Mouse (Mus musculus) hindbrain, embryonic 13.5 days (tissue): ENCODE results near the gene Thoc2. TPM values are rescaled to one million over a fixed set of nuclear protein-coding genes. Genes with fewer than 3 reads are reported as not detected.
"Not testable (repeated sequence)": the region's sequence is repeated elsewhere in the genome, so short reads cannot be mapped to it uniquely, and the experiment has no call there.

Source experiments
- ATAC-seq: fragments of 200-750 bp; cut with Nextera tagmentation; 2 replicates; pipeline ENCODE4 v1.8.0; 2017; ENCODE audit warnings: moderate TSS enrichment; ENCODE audit not compliant: low FRiP score
- H3K27ac ChIP-seq: fragments of 300-500 bp; sonication (generic); 2 replicates; pipeline ENCODE4 v1.5.1; 2015; ENCODE audit warnings: inconsistent platforms, mild to moderate bottlenecking, moderate library complexity
- H3K27me3 ChIP-seq: fragments of 300-500 bp; sonication (generic); 2 replicates; pipeline ENCODE4 v1.6.1; 2015; ENCODE audit warnings: mild to moderate bottlenecking, inconsistent platforms
- H3K36me3 ChIP-seq: fragments of 300-500 bp; sonication (generic); 2 replicates; pipeline ENCODE4 v1.6.1; 2015; ENCODE audit warnings: mild to moderate bottlenecking, inconsistent platforms
- H3K4me1 ChIP-seq: fragments of 300-500 bp; sonication (generic); replicated peaks from 2 replicates; pipeline ENCODE4 v1.6.1; 2015; ENCODE audit warnings: inconsistent platforms
- H3K4me2 ChIP-seq: fragments of 300-500 bp; sonication (generic); 2 replicates; pipeline ENCODE4 v1.6.1; 2015; ENCODE audit warnings: inconsistent platforms, mild to moderate bottlenecking, moderate library complexity
- H3K4me3 ChIP-seq: fragments of 300-500 bp; sonication (generic); 2 replicates; pipeline ENCODE4 v1.5.1; 2015; ENCODE audit warnings: mild to moderate bottlenecking, inconsistent platforms
- H3K9ac ChIP-seq: fragments of 300-500 bp; sonication (generic); 2 replicates; pipeline ENCODE4 v1.6.1; 2015; ENCODE audit warnings: mild to moderate bottlenecking, inconsistent platforms
- H3K9me3 ChIP-seq: fragments of 300-500 bp; sonication (generic); 2 replicates; pipeline ENCODE4 v1.6.1; 2016; ENCODE audit warnings: inconsistent platforms
- WGBS: fragments of 180-500 bp; shearing (Covaris S2); methylation state at CpG from one replicate; pipeline ENCODE4 v1.1.7; 2015; 5-methylcytosine and 5-hydroxymethylcytosine counted together
- polyA plus RNA-seq: library from polyadenylated mRNA; unstranded; fragments of >200 nt; fragmentation: Nextera tagmentation; extraction: Ambion mirVana; gene quantifications from 2 replicates; pipeline ENCODE4 v1.2.1, GENCODE M21; 2015

Thoc2 gene
- 92.7 and 96.1 TPM in 2 replicates for polyA plus RNA-seq

DNA sequence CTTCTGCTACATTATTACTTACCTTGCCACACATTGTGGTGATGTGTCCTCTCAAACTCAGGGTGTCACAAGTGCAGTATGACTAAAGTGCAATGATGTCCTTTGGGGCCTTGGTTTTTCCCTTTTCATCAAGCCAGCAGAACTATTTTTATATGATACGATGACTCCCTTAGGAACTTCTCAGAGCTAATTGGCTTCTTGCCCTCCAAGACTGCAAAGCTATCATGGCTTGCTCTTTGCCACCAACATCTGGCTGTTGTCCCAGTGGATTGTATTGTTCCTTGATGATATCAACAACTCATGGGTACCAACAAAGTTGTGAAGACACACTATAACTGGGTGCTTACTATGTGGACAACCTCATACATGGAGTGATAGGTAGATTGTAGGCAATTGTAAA lies at the start of gene Thoc2:
TSS of gene Thoc2 (minus strand) at position 101 of the 400 bp plus-strand sequence.
- Histone ChIP-seq H3K36me3 (no peaks in the 10 kb centered on the region), H3K27ac (no peak within 1 kb of the TSS), H3K27me3 (no peaks in the 10 kb centered on the region), H3K4me3 (no peak within 1 kb of the TSS), H3K4me1 (no peaks in the 10 kb centered on the region), H3K9ac (no peak within 1 kb of the TSS), H3K9me3 (no peaks in the 10 kb centered on the region), H3K4me2 (no peak within 1 kb of the TSS)
- no peak for ATAC-seq
- WGBS = 100% methylated on average over 1 of the region's 1 CpGs

DNA sequence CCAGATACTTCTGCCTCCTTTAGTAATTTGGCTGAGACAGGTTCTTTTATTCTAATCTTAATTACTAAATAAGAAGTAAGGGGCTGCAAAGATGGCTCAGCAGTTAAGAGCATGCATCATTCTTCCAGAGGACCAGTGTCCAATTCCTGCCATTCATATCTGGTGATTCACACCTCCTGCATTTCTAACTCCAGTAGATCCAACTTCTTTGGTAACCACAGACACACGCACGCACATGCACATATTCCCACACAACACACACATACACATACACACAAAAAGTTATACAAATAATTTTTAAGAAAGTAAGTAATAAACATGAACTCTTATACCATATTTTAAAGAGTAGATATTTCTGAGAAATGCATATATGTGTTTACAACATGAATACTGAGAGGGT lies 49.6 kb upstream of the Thoc2 start:
- no peaks in the 10 kb centered on the region for H3K27me3 ChIP-seq
- no peak for ATAC-seq
- H3K4me2 ChIP-seq = no peak overlapping the region
- H3K4me1 ChIP-seq = no peaks in the 10 kb centered on the region
- no peaks in the 10 kb centered on the region for H3K36me3 ChIP-seq
- no peaks in the 10 kb centered on the region for H3K9me3 ChIP-seq
- no peak overlapping the region for H3K27ac ChIP-seq
- no peak overlapping the region for H3K9ac ChIP-seq
- 89% methylated on average over 2 of the region's 2 CpGs for WGBS
- no peak overlapping the region for H3K4me3 ChIP-seq

DNA sequence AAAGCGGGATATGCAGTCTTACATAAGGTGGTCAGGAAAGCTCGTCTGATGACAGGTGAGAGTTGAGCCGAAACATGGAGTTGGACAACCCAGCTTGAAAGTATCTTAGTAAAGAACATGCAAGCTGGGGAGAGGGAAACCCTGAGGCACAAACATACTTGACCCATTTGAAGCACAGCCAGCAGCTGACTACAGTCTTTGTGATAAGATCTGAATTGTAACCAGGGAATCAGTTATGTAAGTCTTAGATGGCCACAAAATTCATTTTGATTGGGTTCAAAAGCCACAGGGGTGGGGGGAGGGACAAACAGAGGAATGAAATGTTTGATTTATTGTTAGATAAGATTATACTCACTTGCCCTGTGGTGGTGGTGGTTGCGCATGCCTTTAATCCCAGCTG lies 48.9 kb upstream of the Thoc2 start:
- Histone ChIP-seq H3K36me3 (no peaks in the 10 kb centered on the region), H3K9me3 (no peaks in the 10 kb centered on the region), H3K27ac (no peak overlapping the region), H3K27me3 (no peaks in the 10 kb centered on the region), H3K4me1 (no peaks in the 10 kb centered on the region), H3K9ac (no peak overlapping the region), H3K4me2 (no peak overlapping the region), H3K4me3 (no peak overlapping the region)
- no peak for ATAC-seq
- 88% methylated on average over 4 of the region's 4 CpGs for WGBS

DNA sequence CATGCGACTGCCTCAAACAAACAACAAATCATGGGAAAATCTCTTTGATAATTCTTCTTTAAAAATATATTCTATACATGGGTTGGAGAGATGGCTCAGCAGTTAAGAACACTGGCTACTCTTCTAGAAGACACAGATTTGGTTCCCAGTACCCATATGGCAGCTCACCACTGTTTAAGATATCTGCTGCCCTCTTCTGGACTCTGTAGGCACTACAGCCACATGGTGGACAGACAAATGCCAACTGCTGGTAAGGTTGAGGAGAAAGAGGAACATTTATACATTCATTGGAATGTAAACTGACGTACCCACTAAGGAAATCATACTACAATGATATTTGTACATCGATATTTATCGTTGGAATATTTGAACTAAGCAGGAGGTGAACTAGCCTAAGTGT lies 36.7 kb upstream of the Thoc2 start:
- Histone ChIP-seq H3K27me3 (no peaks in the 10 kb centered on the region), H3K4me1 (no peaks in the 10 kb centered on the region), H3K4me3 (no peak overlapping the region), H3K36me3 (no peaks in the 10 kb centered on the region), H3K9ac (no peak overlapping the region), H3K27ac (no peak overlapping the region), H3K9me3 (no peaks in the 10 kb centered on the region), H3K4me2 (no peak overlapping the region)
- WGBS = 62% methylated on average over 4 of the region's 4 CpGs
- ATAC-seq = no peak

DNA sequence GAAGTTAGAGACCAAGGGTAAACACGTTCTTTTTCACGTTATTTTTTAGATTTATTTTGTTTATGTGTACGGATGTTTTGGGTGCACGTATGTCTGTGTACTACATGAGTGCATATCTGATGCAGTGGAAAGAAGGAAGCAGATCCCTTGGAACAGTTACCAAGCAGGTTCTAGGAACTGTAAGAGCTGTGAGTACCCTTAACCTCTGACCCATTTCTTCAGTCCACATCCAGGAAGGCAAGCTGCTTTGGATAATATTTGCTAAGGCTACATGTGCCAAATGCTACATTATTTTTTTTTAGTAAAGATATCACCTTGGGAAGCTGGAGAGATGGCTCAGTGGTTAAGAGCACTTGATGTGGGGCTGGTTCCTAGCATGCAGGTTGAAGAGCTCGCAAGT lies 21.4 kb upstream of the Thoc2 start:
- Histone ChIP-seq H3K4me1 (no peaks in the 10 kb centered on the region), H3K9me3 (no peaks in the 10 kb centered on the region), H3K9ac (no peak overlapping the region), H3K27ac (no peak overlapping the region), H3K4me2 (no peak overlapping the region), H3K27me3 (no peaks in the 10 kb centered on the region), H3K4me3 (no peak overlapping the region), H3K36me3 (no peaks in the 10 kb centered on the region)
- ATAC-seq = no peak
- 90% methylated on average over 5 of the region's 5 CpGs for WGBS

DNA sequence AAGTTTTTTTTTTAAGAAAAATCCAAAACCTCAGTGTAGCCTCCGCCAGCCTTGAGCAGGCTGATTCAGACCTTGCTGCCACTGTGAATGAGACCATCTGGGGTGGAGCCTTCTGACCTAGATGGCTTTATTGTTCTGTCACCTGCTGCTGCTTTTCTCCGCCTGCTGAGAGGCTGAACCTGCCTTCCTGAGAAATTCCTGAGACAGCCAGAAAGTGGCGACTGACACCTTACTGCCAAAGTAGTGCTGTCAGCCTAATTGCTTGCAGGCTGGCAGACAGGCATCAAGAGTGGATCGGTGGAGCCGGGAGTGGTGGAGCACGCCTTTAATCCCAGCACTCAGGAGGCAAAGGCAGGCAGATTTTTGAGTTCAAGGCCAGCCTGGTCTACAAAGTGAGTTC lies 11.3 kb upstream of the Thoc2 start:
- not testable (repeated sequence) for H3K9ac ChIP-seq, H3K4me2 ChIP-seq, H3K4me1 ChIP-seq, H3K4me3 ChIP-seq, ATAC-seq, H3K9me3 ChIP-seq, H3K36me3 ChIP-seq, H3K27me3 ChIP-seq, H3K27ac ChIP-seq
- WGBS = 65% methylated on average over 6 of the region's 6 CpGs

DNA sequence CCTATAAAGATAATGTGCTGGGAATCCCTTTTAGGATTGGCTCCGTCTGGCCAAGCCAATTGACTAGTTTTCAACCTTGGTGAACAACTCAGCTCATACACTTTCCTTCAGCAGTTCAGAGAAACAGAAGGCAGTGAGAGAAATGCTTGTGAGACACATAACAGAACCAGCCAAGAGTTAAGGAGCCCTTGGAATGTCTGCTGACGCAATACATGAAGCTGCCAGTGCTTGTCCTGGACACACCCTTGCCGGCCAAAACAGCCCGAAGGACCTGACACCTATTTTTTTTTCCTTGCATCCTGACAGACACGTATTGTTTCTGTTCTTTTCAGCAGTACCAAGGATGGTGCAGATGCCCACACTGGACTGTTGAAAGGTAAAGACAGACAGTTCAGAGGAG lies 4.2 kb upstream of the Thoc2 start:
- Histone ChIP-seq H3K36me3 (no peaks in the 10 kb centered on the region), H3K4me1 (no peaks in the 10 kb centered on the region), H3K9ac (no peak overlapping the region), H3K27ac (no peak overlapping the region), H3K27me3 (no peaks in the 10 kb centered on the region), H3K4me3 (no peak overlapping the region), H3K4me2 (no peak overlapping the region), H3K9me3 (no peaks in the 10 kb centered on the region)
- no peak for ATAC-seq
- WGBS = 85% methylated on average over 5 of the region's 5 CpGs

DNA sequence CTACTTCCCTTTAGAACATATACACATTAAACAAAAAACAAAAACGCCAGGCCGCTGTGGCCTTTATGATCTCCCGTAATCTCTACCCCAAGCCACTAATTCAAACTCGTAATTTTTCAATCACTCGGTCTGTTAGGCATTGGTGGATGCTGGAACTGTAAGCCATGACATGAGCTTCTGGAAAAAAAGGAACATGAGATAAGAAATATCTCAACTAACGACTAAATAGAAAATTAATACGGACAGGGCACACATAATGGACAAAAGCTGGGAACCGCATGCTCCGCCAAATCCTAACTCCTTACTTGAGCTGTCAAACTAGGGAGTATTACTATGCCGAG lies 8.4 kb downstream of the Thoc2 start:
- no peaks in the 10 kb centered on the region for H3K9me3 ChIP-seq
- H3K27me3 ChIP-seq = no peaks in the 10 kb centered on the region
- H3K4me1 ChIP-seq = peaks cover 11% of the 10 kb centered on the region
- peak overlapping the region; percentile 39 for H3K4me2 ChIP-seq
- no peak for ATAC-seq
- H3K4me3 ChIP-seq = peak overlapping the region; percentile 60
- 41% methylated on average over 10 of the region's 10 CpGs for WGBS
- peak overlapping the region; percentile 66; the same call in 1 of the 2 replicates for H3K27ac ChIP-seq
- no peak overlapping the region for H3K9ac ChIP-seq
- H3K36me3 ChIP-seq = no peaks in the 10 kb centered on the region

DNA sequence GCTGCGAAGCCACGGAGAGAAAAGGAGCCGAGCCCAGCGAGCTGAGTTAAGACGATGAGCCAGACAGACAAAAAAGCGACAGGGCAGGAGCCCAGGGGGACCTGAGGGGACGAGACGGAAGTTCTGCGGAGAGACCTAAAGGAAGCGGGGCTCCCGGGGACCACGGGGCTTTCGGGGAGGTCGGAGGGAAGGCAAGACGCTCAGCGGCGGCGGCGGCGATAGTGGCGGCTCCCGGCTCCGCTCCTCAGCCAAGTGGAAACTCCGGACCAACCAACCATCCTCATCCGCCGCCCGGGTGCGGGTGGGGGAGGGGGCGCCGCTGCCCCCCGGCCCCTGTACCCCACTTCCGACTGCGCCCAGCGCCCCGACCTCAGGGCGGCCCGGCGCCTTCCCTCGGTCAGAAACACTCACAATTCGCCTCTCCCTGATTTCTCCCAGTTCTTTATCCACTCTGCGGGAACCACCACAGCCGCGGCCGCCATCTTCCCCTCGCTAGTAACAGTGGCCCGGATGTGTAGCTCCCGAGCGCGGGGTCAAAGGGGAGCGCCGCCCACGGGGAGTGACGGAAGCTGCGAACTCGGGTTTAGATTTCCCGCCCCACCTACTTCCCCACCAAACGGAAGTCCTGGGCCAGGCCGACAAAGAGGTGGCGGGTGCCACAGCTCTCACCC lies 8.9 kb downstream of the Thoc2 start:
- Histone ChIP-seq H3K36me3 (no peaks in the 10 kb centered on the region), H3K27me3 (no peaks in the 10 kb centered on the region), H3K27ac (peak overlapping the region; percentile 90), H3K4me1 (peaks cover 11% of the 10 kb centered on the region), H3K4me3 (peak overlapping the region; percentile 60), H3K9me3 (no peaks in the 10 kb centered on the region), H3K9ac (peak overlapping the region; percentile 78), H3K4me2 (peak overlapping the region; percentile 64)
- 14% methylated on average over 45 of the region's 59 CpGs for WGBS
- peak; percentile 98 for ATAC-seq

DNA sequence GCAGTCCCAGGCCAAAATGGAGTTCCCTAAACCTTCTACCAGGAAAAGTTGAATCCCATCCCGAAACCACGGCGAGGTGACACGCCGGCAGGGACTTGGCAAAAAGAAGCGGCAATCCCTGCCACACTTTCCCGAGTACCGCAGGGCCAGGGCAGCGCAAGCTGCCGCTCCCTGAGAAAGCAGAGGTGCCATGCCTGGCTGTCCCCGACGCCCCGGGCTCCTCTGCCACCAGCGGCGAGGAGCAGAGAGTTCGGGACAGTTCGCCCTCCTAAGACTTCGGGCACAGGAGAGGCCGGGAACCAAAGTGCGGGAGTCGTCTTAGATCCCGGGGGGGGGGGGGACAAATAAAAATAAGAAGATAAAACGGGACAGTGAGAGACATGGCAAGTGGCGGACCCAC lies 9.5 kb downstream of the Thoc2 start:
- H3K36me3 ChIP-seq = no peaks in the 10 kb centered on the region
- H3K9ac ChIP-seq = peak overlapping the region; percentile 78
- WGBS = 32% methylated on average over 22 of the region's 24 CpGs
- no peaks in the 10 kb centered on the region for H3K9me3 ChIP-seq
- peak overlapping the region; percentile 64 for H3K4me2 ChIP-seq
- H3K4me1 ChIP-seq = peaks cover 11% of the 10 kb centered on the region
- H3K27me3 ChIP-seq = no peaks in the 10 kb centered on the region
- H3K4me3 ChIP-seq = peak overlapping the region; percentile 60
- peak overlapping the region; percentile 90 for H3K27ac ChIP-seq
- ATAC-seq = peak; percentile 25

DNA sequence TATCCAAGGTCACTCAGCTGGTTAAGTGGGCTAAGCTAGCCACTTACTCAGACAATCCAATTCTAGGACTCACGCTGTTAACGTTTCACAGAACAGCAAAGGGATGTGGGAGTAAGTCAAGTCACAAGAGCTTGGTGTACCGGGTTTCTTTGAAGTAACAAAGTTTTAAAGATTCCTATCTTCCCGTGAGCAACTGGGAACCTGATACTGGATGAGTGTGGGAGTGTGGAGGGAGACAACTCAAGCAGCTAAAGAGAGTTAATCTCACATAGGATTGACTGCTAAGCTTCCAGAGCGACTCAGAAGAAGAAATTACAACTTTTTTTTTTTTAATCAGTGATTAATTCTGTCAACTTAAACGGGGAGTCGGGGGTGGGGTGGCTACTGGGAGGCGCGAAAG lies 10.0 kb downstream of the Thoc2 start:
- no peak overlapping the region for H3K27ac ChIP-seq
- peaks cover 11% of the 10 kb centered on the region for H3K4me1 ChIP-seq
- no peaks in the 10 kb centered on the region for H3K9me3 ChIP-seq
- H3K36me3 ChIP-seq = no peaks in the 10 kb centered on the region
- ATAC-seq = no peak
- WGBS = 16% methylated on average over 9 of the region's 9 CpGs
- peak overlapping the region; percentile 64 for H3K4me2 ChIP-seq
- peak overlapping the region; percentile 60 for H3K4me3 ChIP-seq
- no peaks in the 10 kb centered on the region for H3K27me3 ChIP-seq
- H3K9ac ChIP-seq = peak overlapping the region; percentile 78

DNA sequence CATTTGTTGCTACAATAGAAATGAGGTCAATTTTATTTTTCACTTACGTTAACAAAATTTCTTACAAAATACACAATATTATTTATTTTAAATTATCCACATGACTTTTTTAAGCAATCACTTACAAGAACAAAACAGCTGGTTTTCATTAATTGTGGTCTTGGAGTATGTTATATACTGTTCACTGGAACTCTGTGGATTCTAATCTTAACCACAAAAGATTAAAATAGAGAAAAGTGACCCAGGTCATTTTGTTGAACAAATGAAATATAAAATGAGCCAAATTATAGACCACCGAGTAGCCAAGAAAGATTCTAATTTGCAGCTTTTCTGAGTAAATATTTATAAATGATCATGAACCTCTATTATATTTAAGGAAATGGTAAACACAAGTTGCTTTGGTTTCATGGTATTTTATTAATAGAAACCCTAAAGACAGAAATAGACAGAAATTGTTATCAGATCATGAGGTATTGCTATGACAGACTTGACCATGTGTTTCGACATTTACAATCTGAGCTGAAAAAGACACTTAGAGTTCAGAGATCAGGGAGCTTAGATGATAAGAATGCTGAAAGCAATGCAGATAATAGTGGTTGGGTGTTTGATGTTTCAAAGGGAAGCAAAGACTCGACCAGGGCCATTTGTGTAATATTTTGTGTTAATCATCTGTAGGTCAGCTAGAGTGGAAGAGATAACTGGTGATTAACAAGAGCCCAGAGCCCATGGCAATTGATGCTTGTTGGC lies 35.5 kb downstream of the Thoc2 start:
- H3K36me3 ChIP-seq = no peaks in the 10 kb centered on the region
- ATAC-seq = no peak
- no peak overlapping the region for H3K4me2 ChIP-seq
- H3K4me3 ChIP-seq = no peak overlapping the region
- 64% methylated on average over 4 of the region's 4 CpGs for WGBS
- no peaks in the 10 kb centered on the region for H3K9me3 ChIP-seq
- H3K27ac ChIP-seq = no peak overlapping the region
- no peaks in the 10 kb centered on the region for H3K27me3 ChIP-seq
- no peak overlapping the region for H3K9ac ChIP-seq
- no peaks in the 10 kb centered on the region for H3K4me1 ChIP-seq

DNA sequence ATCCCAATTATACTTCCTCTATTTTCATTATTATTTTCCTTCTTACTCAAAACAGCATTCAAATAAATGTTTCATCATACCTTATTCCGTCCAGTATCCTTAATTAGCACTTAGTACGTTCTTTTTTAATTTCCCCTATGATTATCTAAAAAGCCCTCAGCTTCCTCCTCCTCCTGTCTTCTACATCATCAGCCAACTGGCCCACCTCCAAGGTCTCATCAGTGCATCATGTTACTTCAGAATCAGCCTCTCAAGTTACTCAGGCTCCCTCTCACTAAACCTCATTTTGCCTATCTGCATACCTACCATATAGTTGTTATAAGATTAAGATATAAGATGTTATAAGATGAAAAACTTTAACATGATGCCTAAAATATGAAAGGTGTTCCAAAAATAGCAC lies 43.9 kb downstream of the Thoc2 start:
- no peak overlapping the region for H3K4me2 ChIP-seq
- no peak overlapping the region for H3K27ac ChIP-seq
- no peaks in the 10 kb centered on the region for H3K27me3 ChIP-seq
- H3K4me3 ChIP-seq = no peak overlapping the region
- no peaks in the 10 kb centered on the region for H3K4me1 ChIP-seq
- H3K36me3 ChIP-seq = no peaks in the 10 kb centered on the region
- 91% methylated on average over 2 of the region's 2 CpGs for WGBS
- H3K9me3 ChIP-seq = no peaks in the 10 kb centered on the region
- H3K9ac ChIP-seq = no peak overlapping the region
- ATAC-seq = no peak
